In the genomic region with DNA sequence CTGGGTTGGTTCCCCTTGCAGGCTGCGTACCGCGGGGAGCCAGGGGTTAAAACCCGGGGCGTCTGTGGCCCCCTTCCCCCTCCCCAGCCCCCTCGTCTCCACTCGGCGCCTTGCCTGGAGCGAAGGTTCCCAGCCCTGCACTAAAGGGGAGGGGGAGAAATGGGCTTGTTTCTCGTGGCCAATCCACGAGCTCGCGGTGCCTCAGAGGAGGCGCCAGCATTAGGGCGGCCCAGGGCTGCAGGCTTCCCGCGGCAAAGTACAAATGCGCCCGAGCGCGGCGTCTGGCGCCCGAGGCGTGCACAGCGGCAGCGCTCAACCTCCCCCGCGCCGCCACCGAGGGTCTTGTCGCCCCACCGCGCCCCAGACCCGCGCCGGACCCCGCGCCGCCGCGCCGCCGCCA, we compare ENCODE assay signal across 8 mouse cellular contexts. TPM values are rescaled to one million over a fixed set of nuclear protein-coding genes. Genes with fewer than 3 reads are reported as not detected.
A peak's percentile ranks its signal among the peaks of the same experiment; 100 is the strongest.
ATAC-seq lines count a peak whose summit lies in the region.
"Had no signal": no experiment of that assay in that cellular context is flagged by ENCODE, and none has a peak within 500 bp of the region (broad histone marks: within the 10 kb centered on the region; RNA-seq: fewer than 3 reads in every experiment).

TSS of gene Chrdl2 (plus strand) at position 383 of the 400 bp plus-strand sequence.

- H3K4me1 ChIP-seq in megakaryocyte, embryonic 14.5 days, result peaks cover 17% of the 10 kb centered on the region
- H3K4me1 ChIP-seq in embryonic facial prominence, embryonic 12.5 days, result peaks cover 16% of the 10 kb centered on the region
- H3K4me1 ChIP-seq in limb, embryonic 12.5 days (replicated peaks), result peaks cover 9% of the 10 kb centered on the region
- H3K4me1 ChIP-seq in neural tube, embryonic 15.5 days, result peaks cover 20% of the 10 kb centered on the region

- H3K27ac ChIP-seq in embryonic facial prominence, embryonic 12.5 days, result no peak within 1 kb of the TSS
- H3K27ac ChIP-seq in limb, embryonic 12.5 days, result no peak within 1 kb of the TSS
- no peak within 1 kb of the TSS for H3K27ac ChIP-seq in neural tube, embryonic 15.5 days (replicated peaks)

- peak within 1 kb of the TSS; percentile 78 for H3K4me3 ChIP-seq in megakaryocyte, embryonic 14.5 days (replicated peaks)
- peak within 1 kb of the TSS; percentile 50 for H3K4me3 ChIP-seq in embryonic facial prominence, embryonic 12.5 days
- H3K4me3 ChIP-seq in limb, embryonic 12.5 days (replicated peaks), result peak within 1 kb of the TSS; percentile 54
- peak within 1 kb of the TSS; percentile 53 for H3K4me3 ChIP-seq in neural tube, embryonic 15.5 days (replicated peaks)
- H3K4me3 ChIP-seq: myocyte had no signal

- H3K27me3 ChIP-seq in megakaryocyte, embryonic 14.5 days (replicated peaks), result peaks cover 78% of the 10 kb centered on the region
- peaks cover 62% of the 10 kb centered on the region for H3K27me3 ChIP-seq in embryonic facial prominence, embryonic 12.5 days
- H3K27me3 ChIP-seq in limb, embryonic 12.5 days, result peaks cover 75% of the 10 kb centered on the region
- peaks cover 64% of the 10 kb centered on the region for H3K27me3 ChIP-seq in neural tube, embryonic 15.5 days (replicated peaks)

- H3K9me3 ChIP-seq in megakaryocyte, embryonic 14.5 days, result no peaks in the 10 kb centered on the region
- no peaks in the 10 kb centered on the region for H3K9me3 ChIP-seq in embryonic facial prominence, embryonic 12.5 days
- no peaks in the 10 kb centered on the region for H3K9me3 ChIP-seq in limb, embryonic 12.5 days
- H3K9me3 ChIP-seq in neural tube, embryonic 15.5 days (replicated peaks), result no peaks in the 10 kb centered on the region

- H3K4me2 ChIP-seq in embryonic facial prominence, embryonic 12.5 days (replicated peaks), result peak within 1 kb of the TSS; percentile 96
- H3K4me2 ChIP-seq in limb, embryonic 12.5 days, result peak within 1 kb of the TSS; percentile 94
- peak within 1 kb of the TSS; percentile 100 for H3K4me2 ChIP-seq in neural tube, embryonic 15.5 days

- H3K36me3 ChIP-seq in megakaryocyte, embryonic 14.5 days (replicated peaks; ENCODE audit: low read length), result no peaks in the 10 kb centered on the region
- no peaks in the 10 kb centered on the region for H3K36me3 ChIP-seq in embryonic facial prominence, embryonic 12.5 days
- no peaks in the 10 kb centered on the region for H3K36me3 ChIP-seq in limb, embryonic 12.5 days
- H3K36me3 ChIP-seq in neural tube, embryonic 15.5 days, result no peaks in the 10 kb centered on the region

- ATAC-seq in megakaryocyte, adult 5-6 weeks (ENCODE audit: poor library complexity, severe bottlenecking), result no peak
- ATAC-seq in embryonic facial prominence, embryonic 12.5 days (ENCODE audit: insufficient number of reproducible peaks, insufficient read depth, low FRiP score, low TSS enrichment), result peak; percentile 81
- peak; percentile 22 to 24; a peak in 1 of 4 replicates for ATAC-seq in hematopoietic stem cell, adult 5-6 weeks (replicated peaks in 1 of 2; ENCODE audit: insufficient read depth in 1 of 2, low FRiP score in 2 of 2, low TSS enrichment in 1 of 2, low read depth in 1 of 2, poor library complexity in 2 of 2, severe bottlenecking in 2 of 2)
- ATAC-seq in limb, embryonic 12.5 days (ENCODE audit: insufficient number of reproducible peaks, insufficient read depth, low FRiP score, low TSS enrichment, low read depth), result peak; percentile 81
- ATAC-seq in neural tube, embryonic 15.5 days (ENCODE audit: low FRiP score), result peak; percentile 85
- no peak for ATAC-seq in activated CD4-positive, CD25-positive, alpha-beta regulatory T cell, adult 4 months

- H3K9ac ChIP-seq in embryonic facial prominence, embryonic 12.5 days, result peak within 1 kb of the TSS; percentile 55
- H3K9ac ChIP-seq in limb, embryonic 12.5 days (replicated peaks), result peak within 1 kb of the TSS; percentile 60
- H3K9ac ChIP-seq in neural tube, embryonic 15.5 days (replicated peaks), result peak within 1 kb of the TSS; percentile 56

- under 1% methylated on average over 39 of the region's 44 CpGs for WGBS in embryonic facial prominence, embryonic 12.5 days
- under 1% methylated on average over 43 of the region's 44 CpGs for WGBS in limb, embryonic 12.5 days
- WGBS in neural tube, embryonic 15.5 days, result 0% methylated on average over 41 of the region's 44 CpGs

RNA-seq across cellular contexts. Expression of gene Chrdl2, which starts in this region (rescaled TPM):
- 0.15 TPM in 1 of 2 replicates, not detected in the other for polyA plus RNA-seq in megakaryocyte, embryonic 14.5 days (2012; ENCODE audit: insufficient read depth, low replicate concordance)
- total RNA-seq in megakaryocyte, adult 5-6 weeks (2015), result not detected in 2 replicates
- total RNA-seq in megakaryocyte, adult 5-6 weeks (2017), result not detected in 2 replicates
- polyA plus RNA-seq in embryonic facial prominence, embryonic 12.5 days (2016; fragmentation: Nextera tagmentation; extraction: Ambion mirVana), result 1.2 and 1.7 TPM in 2 replicates
- total RNA-seq in hematopoietic stem cell, adult 5-6 weeks (2017), result not detected in 2 replicates
- polyA plus RNA-seq in limb, embryonic 12.5 days (2016; fragmentation: Nextera tagmentation; extraction: Ambion mirVana), result 2.6 and 3.6 TPM in 2 replicates
- 0.28 and 0.37 TPM in 2 replicates for polyA plus RNA-seq in neural tube, embryonic 15.5 days (2015; fragmentation: Nextera tagmentation; extraction: Ambion mirVana)
- polyA plus RNA-seq in activated CD4-positive, CD25-positive, alpha-beta regulatory T cell, adult 4 months (2017; shearing (Covaris generic)), result not detected
- polyA plus RNA-seq: myocyte had no signal

Comparison
In these comparisons a context has a peak if more than half of its experiments do, and no peak if none do; other contexts are left out.
1. Peak in ATAC-seq in hematopoietic stem cell, adult 5-6 weeks; RNA of the gene not detected or under 1 TPM.
2. Peak in ATAC-seq, H3K4me3 ChIP-seq, H3K9ac ChIP-seq and H3K4me2 ChIP-seq in neural tube, embryonic 15.5 days; RNA of the gene not detected or under 1 TPM.
3. ATAC-seq: peak in embryonic facial prominence, embryonic 12.5 days (single experiment) and limb, embryonic 12.5 days (single experiment); none in megakaryocyte, adult 5-6 weeks (single experiment) and activated CD4-positive, CD25-positive, alpha-beta regulatory T cell, adult 4 months (single experiment).
4. Peak in every context shown above with its lines, with median percentiles within 50 percentile points of each other: H3K4me3 ChIP-seq, H3K4me2 ChIP-seq and H3K9ac ChIP-seq.